Mouse (Mus musculus) T-helper 2 cell (primary cell): ENCODE measurements at regions not wholly inside any gene's neighbourhood (a gene's known extent, or its start where the extent isn't known, plus 50 kb on each side); places are given as distances from the start of the nearest gene placed in this dataset.

Source experiments
- in situ Hi-C: fragments of 300-600 bp; cut with MboI, MseI; formaldehyde crosslinking; loops from one replicate; pipeline ENCODE4 v1.15.1; 2025; ENCODE audit warnings: high pct_unique_total_duplicates

DNA sequence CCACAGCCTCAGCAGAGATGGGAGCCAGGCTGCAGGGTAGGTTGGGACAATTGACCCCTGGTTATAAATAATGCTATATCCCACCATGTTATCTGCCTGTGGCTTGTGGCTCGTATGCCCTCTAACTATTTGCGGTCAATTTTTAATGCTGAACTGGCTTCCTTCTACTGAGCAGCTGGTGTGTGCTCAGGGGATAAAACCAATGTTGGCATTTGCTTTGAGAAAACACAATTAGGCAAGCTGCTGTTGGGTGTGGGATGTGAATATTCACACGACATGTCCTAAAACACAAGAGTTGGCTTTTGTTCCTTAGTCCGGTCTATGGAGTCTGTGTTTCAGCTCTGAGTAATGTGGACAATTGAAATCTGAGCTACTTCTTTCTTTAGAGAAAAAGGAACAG lies 123.6 kb upstream of the Npvf start:
- in situ Hi-C loops = no loop called here

DNA sequence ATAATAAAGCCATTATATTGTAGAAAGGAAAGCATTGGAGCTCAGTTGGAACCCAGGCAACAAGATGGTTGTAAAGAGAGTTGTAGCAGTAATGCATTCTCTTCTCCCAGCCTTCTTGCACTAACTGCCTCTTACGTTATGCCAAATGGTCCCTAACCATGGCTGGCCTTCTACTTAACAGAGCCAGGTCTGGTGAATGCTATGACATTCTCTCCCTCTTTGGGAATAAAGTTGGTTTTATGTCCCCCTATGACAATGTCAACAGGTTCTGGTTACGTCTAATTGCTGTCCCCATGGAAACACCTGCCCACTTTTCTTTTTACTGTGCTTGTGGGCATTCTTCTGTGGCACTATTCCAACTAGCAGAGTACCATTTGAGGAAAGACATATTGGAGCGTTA lies 126.4 kb upstream of the Npvf start:
- in situ Hi-C loops = no loop called here

DNA sequence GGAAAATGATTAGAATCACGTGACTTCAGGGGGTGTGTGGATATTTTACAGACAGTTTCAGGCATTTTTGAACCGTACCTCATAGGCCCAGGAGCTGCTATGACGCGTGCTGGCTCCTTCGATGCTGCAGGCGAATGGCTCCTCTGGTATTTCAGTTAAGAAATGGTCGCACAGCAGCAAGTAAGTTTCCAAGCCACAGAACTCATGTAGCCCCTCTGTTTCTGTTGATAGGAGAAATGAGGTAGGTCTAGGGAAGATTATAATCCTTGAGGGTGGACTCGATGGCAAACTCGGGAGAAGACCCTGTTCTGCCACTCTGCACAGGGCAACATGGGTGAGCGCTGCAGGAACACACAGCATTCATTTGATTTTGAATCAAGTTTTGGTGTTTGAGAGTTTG lies 127.0 kb upstream of the Npvf start:
- in situ Hi-C loops = no loop called here

DNA sequence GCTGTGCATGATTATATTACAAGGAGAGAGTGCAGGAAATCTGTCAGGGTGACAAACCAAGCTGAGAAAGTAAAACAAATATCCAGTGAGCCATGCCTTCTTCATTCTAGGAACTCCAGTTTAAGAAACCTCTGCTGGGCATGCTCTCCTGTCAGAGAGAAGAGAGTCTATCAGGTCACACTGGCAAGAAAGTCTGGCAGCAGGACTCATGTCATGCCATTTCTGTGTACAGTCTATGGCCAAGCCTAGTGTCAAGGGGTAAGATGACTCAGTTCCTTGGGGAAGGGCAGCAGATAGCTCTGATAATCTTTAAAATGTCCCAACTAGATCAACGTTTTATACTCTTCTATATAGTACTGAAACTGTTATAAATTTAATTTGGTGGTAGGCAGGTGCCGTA lies 128.0 kb upstream of the Npvf start:
- in situ Hi-C loops = no loop called here

DNA sequence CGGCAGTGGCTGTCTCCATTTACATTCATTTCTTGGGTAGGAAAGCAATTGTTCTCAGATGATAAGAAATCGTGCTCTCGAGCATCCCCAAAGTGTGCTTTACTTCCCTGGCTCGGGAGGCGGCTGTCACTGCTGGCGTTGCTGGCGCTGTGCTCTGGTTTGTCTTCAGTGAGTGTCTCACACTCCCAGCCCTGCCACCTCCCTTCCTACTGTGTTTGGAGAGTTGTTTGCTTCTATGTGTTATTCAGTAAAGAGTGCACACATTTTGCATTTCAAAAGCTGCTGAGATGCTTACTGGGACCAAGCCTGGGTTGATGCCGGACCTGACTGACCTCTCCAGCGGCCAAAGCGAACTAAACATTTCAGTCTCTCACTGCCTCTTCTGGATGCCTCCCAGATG lies 129.3 kb upstream of the Npvf start:
- in situ Hi-C loops = no loop called here

DNA sequence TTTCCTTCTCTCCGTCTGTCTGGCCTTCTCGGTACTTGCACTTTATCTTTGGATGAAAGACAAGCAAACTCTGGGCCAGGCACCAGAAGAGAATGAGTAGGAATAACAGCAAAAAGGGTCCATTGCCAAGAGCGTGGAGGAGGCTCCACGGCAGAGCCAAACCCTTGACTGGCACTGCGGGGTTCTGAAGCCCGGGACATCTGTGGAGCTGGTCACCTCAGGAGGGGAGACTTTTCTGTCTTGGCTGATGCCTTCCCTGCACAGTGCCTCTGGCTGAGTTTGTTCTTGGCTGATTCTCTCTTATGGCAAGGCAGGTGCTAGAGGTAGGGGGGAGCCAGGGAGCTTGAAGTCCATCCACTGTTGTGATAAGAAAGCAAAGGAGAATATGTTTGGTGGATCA lies 130.1 kb upstream of the Npvf start:
- in situ Hi-C loops = no loop called here

DNA sequence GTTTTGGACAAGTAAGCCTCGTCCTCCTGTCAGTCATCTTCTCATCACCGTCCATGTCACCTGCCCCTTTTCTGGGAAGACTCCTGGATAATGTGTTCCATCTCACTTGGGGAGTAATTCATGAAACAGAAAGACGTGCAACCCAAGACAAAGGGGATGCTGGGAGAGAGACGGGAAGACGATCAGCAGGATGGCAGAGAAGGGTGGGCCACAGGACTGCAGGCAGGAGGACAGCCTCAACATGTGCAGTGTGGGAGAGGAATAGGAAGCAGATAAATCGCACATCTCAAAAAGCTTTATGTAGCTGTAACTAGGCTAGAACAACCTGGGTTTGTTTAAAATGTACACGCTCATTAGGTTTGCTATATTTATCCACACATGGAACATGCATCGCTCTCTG lies 133.4 kb upstream of the Npvf start:
- in situ Hi-C loops = no loop called here

DNA sequence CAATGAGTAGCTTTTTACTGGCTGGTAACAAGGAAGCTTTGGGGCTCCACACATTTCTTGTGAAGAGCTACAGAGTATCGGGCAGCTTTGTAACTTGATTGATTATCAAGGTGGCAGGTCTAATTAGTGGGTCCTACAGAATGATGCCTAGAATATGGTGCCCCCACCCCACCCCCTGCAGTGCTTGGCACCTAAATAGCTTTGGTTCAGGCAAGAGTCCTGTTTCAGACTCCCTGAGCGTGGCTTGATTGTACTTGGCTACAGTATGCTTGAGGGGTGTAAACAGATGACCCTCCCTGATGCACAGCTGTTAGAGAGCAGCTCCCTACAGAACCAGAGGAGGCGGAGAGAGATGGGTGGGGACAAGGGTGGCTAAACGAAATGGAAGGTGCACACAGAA lies 145.7 kb upstream of the Npvf start:
- in situ Hi-C loops = loop anchor here (5.0 kb wide), 2 partner anchors 118 to 137 kb away; no protein-coding TSS in a partner anchor

DNA sequence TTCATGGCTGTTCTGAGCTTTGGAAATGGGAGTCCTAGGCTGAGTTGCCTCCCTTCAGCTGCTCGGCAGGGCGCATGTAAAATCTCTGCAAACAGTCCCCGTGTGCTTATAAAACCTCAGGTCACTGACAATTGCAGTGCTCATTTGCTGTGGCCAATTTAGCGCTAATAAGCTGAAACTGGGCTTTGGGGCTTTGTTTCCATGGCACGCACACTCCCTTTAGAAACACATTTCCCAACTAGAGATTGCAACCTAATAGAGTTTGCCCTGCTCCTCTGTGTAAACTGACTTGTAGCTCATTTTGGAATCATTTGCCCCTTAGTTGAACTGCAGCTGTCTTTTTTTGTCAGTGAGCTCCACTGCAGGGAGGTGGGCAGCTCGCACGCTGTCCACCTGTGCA lies 148.7 kb upstream of the Npvf start:
- in situ Hi-C loops = loop anchor here (5.0 kb wide), 1 partner anchor 121 kb away; no protein-coding TSS in a partner anchor

DNA sequence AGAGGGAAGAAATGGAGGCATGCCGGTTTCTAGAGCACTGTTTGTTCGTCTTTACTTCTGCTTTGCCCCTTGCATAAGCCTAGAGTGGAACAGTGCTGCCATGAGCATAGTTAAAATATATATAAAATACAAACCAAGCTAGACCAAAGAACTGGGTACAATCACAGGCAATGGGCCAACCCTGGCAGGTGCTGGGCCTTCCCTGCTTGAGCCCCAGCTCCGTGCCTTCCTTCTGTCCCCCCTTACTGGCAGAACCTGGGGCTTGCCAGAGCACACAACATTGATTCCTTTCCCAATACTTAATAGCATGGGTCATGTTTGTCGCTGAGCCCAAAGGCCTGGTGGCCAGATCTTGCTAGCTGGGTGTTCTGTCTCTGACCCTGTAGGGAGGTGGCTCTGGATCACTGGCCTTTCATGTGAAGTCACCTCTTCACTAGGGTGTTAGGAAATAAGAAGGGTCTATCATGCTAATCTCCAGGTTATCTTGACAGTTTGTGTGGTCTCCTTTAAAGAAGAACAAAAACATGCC lies 150.3 kb upstream of the Npvf start:
- in situ Hi-C loops = loop anchor here (5.0 kb wide), 1 partner anchor 122 kb away; no protein-coding TSS in a partner anchor

DNA sequence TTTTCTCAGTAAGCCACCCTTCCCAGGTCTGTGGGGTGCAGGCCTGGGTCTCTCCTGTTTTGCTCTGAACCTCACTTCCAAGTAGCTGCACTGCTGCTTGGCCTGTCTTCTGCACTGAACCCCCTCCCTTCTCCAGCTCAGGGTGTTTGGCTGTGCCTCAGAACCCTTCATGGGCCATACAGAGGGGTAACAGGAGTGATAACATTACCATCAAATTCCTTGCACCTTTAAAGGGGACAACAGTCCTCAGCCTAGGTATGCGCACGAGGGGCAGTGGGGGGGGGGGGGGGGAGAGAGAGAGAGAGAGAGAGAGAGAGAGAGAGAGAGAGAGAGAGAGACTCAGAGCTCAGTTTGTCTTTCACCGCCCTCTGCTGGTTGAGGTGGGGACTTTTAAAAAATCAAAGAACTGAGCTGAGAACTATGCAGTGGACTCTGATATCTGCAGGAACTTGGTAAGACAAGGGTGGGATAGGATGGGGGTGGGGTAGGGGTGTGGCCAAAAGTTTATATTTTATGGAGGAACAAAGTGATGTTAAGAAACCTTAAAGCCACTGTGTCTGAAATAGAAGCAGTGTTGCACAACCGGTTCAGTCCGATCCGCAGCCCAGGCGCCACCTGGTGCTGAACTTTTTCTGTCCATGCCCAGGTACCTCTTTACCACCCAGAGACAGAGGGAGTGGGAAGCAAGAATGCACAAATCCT lies 152.3 kb upstream of the Npvf start:
- in situ Hi-C loops = no loop called here

DNA sequence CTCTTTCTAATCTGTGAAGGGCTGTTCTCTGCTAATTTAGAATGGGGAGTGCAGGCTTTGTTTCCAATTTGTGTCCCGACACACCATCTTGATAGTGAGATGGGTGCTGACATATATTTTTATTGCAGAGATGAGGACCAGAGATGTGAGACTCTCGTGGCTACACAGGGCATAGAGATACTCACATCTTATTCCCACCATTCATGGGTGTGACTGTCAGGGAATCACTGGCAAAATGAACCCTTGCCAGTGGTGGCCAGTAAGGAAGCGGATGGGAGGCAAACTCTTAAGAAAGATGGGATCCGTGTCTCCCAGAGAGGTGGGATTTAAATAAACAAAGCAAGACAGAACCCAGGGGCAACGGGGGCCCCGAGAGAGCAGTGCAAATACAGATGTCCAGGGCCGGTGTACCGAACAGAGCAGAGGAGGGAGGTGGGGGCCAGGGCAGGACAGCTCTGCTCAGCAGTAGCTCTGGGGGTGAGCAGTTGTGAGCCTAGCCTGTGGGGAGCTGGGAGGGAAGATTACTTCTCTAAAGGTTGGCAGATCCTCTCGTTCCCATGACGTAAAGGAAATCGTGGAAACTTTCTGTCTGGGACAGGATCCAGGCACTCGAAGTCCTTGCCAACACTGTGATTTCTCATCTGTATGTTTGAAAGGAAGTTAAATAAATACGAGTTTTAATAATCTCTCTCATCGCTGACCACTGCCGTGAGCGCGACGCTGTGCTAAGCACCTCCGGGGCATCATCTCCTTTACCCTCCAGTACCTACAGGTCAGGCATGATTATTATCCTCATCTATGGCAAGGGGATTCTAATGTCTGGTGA lies 153.2 kb upstream of the Npvf start:
- in situ Hi-C loops = no loop called here

DNA sequence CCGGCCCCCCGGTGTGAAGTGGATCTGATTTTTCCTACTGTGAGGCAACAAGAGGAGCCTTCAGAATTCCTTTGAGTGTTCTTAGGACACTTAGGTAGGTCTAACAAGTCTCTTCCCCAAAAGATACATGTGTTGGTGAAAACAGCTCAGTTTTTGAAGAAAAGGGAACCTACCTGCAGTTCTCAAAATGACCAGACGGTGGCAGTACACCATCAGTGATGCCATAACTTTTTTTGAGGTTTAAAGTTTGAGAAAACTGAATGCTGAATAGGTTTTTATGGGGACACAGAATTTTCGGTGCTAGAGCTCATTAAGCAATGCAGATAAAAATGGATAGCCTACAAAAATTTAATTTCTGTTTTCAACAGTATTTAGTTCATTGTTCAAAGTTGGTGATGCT lies 153.9 kb upstream of the Npvf start:
- in situ Hi-C loops = no loop called here

DNA sequence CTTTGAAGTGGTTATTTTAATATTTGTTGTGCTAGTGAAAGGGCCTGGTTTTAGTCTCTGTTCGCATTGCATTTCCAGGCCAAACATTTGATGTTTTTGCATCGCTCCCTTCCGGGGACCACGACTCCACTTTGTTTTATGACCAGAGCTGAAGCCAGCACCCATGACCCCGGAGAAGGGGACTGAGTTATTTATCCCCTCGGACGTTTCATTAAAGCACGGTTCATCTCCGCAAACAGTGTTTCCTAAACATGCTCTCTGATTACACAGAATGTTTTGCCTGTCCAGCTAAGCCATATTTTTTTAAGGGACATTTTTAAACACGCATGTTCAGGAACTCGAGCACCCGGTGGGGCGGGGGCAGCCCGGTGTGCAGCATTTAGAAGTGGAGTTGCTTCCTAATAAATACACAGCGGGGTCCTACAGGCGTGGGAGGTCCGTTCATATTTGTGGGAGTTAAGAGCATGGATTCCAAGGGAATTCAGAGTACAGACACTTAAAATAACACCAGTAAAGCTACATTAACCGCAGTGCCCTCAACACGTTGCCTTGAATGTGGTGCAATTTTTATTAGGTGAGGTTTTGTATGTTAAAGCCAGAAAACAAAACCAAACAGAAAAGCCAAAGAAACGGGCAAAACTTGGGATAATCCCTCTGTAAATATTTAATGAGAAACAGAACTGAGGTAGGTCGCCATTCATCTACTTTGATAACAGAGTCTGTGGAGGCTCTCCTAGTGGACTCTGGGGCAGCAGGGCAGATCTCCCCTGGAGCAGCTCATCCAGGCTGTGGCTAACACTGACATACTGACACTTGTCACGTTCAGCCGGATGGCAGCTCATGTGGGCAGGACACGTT lies 154.8 kb upstream of the Npvf start:
- in situ Hi-C loops = no loop called here

DNA sequence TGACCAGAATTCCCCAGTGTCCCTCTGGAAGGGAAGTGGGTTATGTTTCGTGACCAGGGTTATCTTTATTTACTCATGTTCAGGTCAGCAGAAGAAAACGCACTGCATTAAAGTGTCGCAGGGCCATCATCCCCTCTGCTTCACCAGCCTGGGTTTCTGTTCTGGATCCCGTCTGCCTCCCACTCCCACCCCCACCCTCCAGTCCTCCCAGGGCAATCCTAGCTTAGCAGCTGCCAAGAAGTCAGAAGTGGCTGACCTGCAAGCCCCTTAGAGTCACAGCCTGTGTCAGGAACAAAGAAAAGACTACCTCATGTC lies 155.4 kb upstream of the Npvf start:
- in situ Hi-C loops = no loop called here

DNA sequence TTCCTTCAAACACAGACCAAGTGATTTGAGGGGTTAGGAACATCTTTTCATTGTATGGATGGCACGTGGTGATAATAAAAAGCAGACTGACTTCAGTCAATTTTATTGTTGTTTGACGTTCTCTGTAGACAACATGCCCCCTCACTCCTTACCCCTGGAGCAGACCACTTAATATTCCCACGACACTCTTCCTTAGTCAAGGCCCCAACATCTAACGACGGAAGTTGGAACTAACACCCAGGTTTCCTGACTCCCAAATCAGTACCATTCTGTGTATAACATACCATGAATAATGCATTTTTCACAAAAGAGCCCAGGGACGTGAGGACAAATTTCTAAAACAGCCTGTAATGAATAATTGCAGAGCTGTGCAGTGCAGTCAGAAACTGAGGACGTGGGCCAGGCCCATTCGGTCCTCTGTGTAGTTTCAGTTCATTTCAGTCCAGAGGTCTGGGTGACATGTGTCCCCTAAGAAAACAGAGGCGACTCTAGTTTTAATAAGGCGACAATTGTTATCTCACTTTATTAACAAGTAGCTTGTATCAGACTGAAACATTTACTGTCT lies 160.8 kb upstream of the Npvf start:
- in situ Hi-C loops = loop anchor here (10.0 kb wide), 2 partner anchors 340 to 690 kb away; no protein-coding TSS in a partner anchor

DNA sequence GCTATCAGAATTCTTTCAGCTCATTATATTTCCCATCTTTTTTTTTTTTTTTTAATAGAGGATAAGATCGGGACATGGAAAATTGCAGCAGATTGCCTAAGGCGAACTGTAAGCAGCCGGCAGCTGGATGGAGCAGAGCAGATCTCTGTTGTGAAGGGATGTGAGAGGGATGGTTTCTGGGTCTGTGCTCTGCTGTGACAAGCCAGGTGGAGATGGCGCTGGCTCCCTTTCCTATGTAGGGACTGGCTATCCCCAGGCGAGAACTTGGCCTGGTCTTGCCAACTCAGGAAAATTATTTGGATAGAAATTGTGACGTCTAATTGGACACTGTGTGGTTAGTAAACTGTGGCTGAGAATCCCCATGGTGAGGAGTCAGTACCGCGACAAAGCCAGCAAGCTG lies 161.3 kb upstream of the Npvf start:
- in situ Hi-C loops = loop anchor here (10.0 kb wide), 2 partner anchors 339 to 691 kb away; no protein-coding TSS in a partner anchor

DNA sequence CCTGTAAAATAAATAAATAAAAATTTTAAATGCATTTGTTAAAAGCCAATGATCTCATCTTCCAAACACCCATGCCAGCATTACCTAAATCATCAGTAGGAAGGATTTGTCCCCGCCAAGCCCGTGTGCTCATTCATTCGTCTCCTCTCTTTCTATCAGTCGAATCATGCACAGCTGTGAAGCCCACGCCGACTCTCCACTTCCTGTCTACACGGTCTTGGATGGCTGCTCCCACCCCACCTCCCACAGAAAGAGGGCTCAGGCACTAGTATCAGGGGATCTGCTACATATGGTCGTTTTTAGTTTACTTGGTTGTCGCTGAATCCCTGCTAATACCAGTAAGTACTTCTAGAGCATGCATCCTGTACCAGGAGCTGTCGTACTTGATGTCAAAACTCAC lies 163.2 kb upstream of the Npvf start:
- in situ Hi-C loops = loop anchor here (10.0 kb wide), 2 partner anchors 337 to 693 kb away; no protein-coding TSS in a partner anchor

DNA sequence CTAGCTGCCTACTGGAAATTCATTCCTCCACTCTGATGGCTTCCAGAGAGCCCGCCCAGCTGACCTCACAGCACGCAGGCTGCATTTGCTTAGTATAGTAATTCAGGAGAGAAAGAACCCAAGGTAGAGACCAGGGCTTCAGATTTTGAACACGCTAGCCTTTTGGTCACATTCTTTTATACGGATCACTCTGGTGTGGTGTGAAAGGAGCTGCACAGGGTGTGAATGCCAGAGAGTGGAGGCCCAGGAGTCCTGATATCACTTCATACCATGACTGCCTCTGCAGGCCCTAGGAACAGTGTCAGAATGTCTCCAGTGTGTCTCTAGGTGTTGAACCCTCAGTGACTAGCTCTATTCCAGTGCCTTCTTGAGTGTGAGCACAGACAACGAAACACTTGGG lies 164.2 kb upstream of the Npvf start:
- in situ Hi-C loops = loop anchor here (10.0 kb wide), 2 partner anchors 336 to 694 kb away; no protein-coding TSS in a partner anchor

DNA sequence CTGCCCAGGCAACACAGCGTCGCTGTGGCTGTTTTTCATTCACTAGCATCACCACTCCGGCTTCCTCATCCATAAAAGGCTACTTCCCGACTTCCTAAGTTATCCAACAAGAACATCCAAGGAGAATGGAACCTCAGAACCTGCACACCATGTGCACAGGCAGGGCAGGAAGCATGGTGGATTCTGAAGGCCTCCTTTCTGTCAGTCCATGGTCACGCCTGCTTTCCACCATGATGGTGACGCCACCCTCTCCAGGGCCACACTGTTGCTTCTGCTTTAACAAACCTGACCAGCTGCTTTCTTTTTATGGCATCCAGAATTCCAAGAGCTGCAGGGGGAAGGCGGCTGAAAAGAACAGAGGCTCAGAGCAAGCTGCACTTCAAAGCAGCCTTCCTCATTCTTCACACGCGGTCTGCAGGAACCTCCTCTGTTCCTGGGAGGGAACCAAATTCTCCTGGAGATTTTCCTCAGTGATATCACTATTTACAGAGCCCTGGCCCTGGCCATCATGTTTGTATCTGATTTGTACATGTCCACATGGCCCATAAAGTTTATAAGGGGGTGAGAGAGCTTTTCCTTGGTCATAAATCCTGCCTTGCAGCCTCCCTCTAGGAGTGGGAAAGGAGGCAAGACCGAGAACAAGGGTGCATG lies 164.8 kb upstream of the Npvf start:
- in situ Hi-C loops = loop anchor here (10.0 kb wide), 2 partner anchors 336 to 694 kb away; no protein-coding TSS in a partner anchor
